27 mouse cellular contexts compared by ENCODE assay signal in the genomic region with DNA sequence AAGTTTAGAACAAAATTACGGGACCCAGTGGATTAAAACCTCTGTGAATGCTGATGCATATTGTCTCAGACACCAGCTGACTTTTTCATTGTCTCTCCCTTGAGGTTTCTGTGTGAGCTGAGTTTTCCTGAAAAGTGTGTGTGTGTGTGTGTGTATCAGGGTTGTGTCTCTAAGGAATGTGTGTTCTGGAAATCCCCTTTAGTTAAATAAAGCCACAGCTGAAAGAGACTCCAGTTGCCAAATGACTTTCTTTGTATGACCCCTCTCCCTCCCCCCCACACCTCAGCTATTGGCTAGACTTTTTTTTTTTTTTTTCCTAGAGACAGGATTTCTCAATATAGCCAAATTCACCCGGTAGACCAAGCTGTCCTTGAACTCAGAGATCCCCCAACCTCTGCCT.
DNase-seq lines count a peak whose midpoint lies in the region; ATAC-seq and TF ChIP-seq lines count a peak whose summit lies in the region.
"Had no signal": no experiment of that assay in that cellular context is flagged by ENCODE, and none has a peak within 500 bp of the region (broad histone marks: within the 10 kb centered on the region; RNA-seq: fewer than 3 reads in every experiment).

No protein-coding gene starts in this region.

- no peak for TF ChIP-seq POLR2A in limb, embryonic 14.5 days (IDR thresholded peaks at IDR 0.05; ENCODE audit: borderline replicate concordance, extremely low read depth, insufficient read depth, insufficient read length)

- peak; percentile 1 for DNase-seq in embryo, embryonic 10.5 days (ENCODE audit: low spot score)
- DNase-seq in embryo, embryonic 9.5 days (ENCODE audit: extremely low spot score): no peak
- peak; percentile 28 for DNase-seq in lung, postnatal 10 days
- no peak for DNase-seq in lung, postnatal 25 days (ENCODE audit: low spot score)
- no peak for DNase-seq in neural tube, embryonic 10.5 days (ENCODE audit: extremely low spot score, low spot score)
- DNase-seq in limb, embryonic 14.5 days (ENCODE audit: low spot score): peak; percentile 12
- no peak for DNase-seq in adrenal gland, postnatal 25 days
- DNase-seq: adrenal gland, postnatal 10 days; B cell, adult 2 months; cerebellum, adult 11-12 months; cerebellum, adult 8-10 months; cerebellum, postnatal 36 days; forebrain, postnatal 0 days; gastrocnemius, adult 2 months; gastrocnemius, postnatal 25 days; heart, adult 18-20 months; heart, postnatal 14 days; heart, postnatal 4 days had no signal

- no peaks in the 10 kb centered on the region for H3K9me3 ChIP-seq in neural tube, embryonic 15.5 days (replicated peaks)
- no peaks in the 10 kb centered on the region for H3K9me3 ChIP-seq in limb, embryonic 14.5 days (ENCODE audit: control insufficient read depth, low read length)
- H3K9me3 ChIP-seq: embryonic facial prominence, embryonic 12.5 days; embryonic facial prominence, embryonic 15.5 days; heart, embryonic 10.5 days; heart, embryonic 13.5 days had no signal

- H3K27ac ChIP-seq in neural tube, embryonic 15.5 days (replicated peaks): peak overlapping the region; percentile 14; the same call in 1 of the 2 replicates
- no peak overlapping the region for H3K27ac ChIP-seq in limb, embryonic 14.5 days (replicated peaks; ENCODE audit: low read depth, low read length)
- H3K27ac ChIP-seq: embryonic facial prominence, embryonic 12.5 days; embryonic facial prominence, embryonic 15.5 days; heart, embryonic 10.5 days; heart, embryonic 13.5 days; hindbrain, postnatal 0 days had no signal

- H3K36me3 ChIP-seq in neural tube, embryonic 15.5 days: no peaks in the 10 kb centered on the region
- H3K36me3 ChIP-seq in limb, embryonic 14.5 days (ENCODE audit: control insufficient read depth, insufficient read depth, low read length): no peaks in the 10 kb centered on the region
- H3K36me3 ChIP-seq: embryonic facial prominence, embryonic 12.5 days; embryonic facial prominence, embryonic 15.5 days; heart, embryonic 10.5 days; heart, embryonic 13.5 days had no signal

- H3K9ac ChIP-seq in neural tube, embryonic 15.5 days (replicated peaks): no peak overlapping the region
- H3K9ac ChIP-seq in limb, embryonic 14.5 days (ENCODE audit: low read depth, low read length, severe bottlenecking): no peak overlapping the region
- H3K9ac ChIP-seq: embryonic facial prominence, embryonic 12.5 days; embryonic facial prominence, embryonic 15.5 days; forebrain, postnatal 0 days; heart, embryonic 13.5 days; hindbrain, embryonic 14.5 days had no signal

- H3K4me3 ChIP-seq in neural tube, embryonic 15.5 days (replicated peaks): no peak overlapping the region
- H3K4me3 ChIP-seq in limb, embryonic 14.5 days (replicated peaks; ENCODE audit: low read length): no peak overlapping the region
- H3K4me3 ChIP-seq: embryonic facial prominence, embryonic 12.5 days; embryonic facial prominence, embryonic 15.5 days; gastrocnemius, adult 2 months; heart, embryonic 10.5 days; heart, embryonic 13.5 days had no signal

- 0 out of 2 replicates have a peak, but pooled peaks cover 10% of the 10 kb centered on the region for H3K4me1 ChIP-seq in neural tube, embryonic 15.5 days
- no peaks in the 10 kb centered on the region for H3K4me1 ChIP-seq in limb, embryonic 14.5 days (ENCODE audit: control insufficient read depth, insufficient read depth, low read length)
- H3K4me1 ChIP-seq: embryonic facial prominence, embryonic 12.5 days; embryonic facial prominence, embryonic 15.5 days; heart, embryonic 10.5 days; heart, embryonic 13.5 days had no signal

- no peak overlapping the region for H3K4me2 ChIP-seq in neural tube, embryonic 15.5 days
- no peak overlapping the region for H3K4me2 ChIP-seq in limb, embryonic 14.5 days (replicated peaks; ENCODE audit: low read depth, low read length, severe bottlenecking)
- H3K4me2 ChIP-seq: embryonic facial prominence, embryonic 12.5 days; embryonic facial prominence, embryonic 15.5 days; heart, embryonic 13.5 days had no signal

- ATAC-seq in neural tube, embryonic 15.5 days (ENCODE audit: low FRiP score): no peak
- peak; percentile 44; the same call in 1 of the 2 replicates for ATAC-seq in limb, embryonic 14.5 days (ENCODE audit: low FRiP score, low read depth)
- ATAC-seq: inflammation-experienced regulatory T-cells, adult 6 months; Patski had no signal

- whole genome bisulfite sequencing in neural tube, embryonic 15.5 days: 56% methylated on average over 2 of the region's 2 CpGs
- 52% methylated on average over 2 of the region's 2 CpGs for WGBS in limb, embryonic 14.5 days

- H3K27me3 ChIP-seq in neural tube, embryonic 15.5 days (replicated peaks): no peaks in the 10 kb centered on the region
- H3K27me3 ChIP-seq in limb, embryonic 14.5 days (ENCODE audit: control insufficient read depth, insufficient read depth, low read length): no peaks in the 10 kb centered on the region
- H3K27me3 ChIP-seq: embryonic facial prominence, embryonic 12.5 days; embryonic facial prominence, embryonic 15.5 days; heart, embryonic 13.5 days; Patski had no signal

Comparison
In these comparisons a context has a peak if more than half of its experiments do, and no peak if none do; other contexts are left out.
1. DNase-seq: peak in embryo, embryonic 10.5 days (single experiment), lung, postnatal 10 days (single experiment) and limb, embryonic 14.5 days (single experiment); none in embryo, embryonic 9.5 days (single experiment), lung, postnatal 25 days (single experiment), neural tube, embryonic 10.5 days (single experiment) and adrenal gland, postnatal 25 days (single experiment).